In the genomic region with DNA sequence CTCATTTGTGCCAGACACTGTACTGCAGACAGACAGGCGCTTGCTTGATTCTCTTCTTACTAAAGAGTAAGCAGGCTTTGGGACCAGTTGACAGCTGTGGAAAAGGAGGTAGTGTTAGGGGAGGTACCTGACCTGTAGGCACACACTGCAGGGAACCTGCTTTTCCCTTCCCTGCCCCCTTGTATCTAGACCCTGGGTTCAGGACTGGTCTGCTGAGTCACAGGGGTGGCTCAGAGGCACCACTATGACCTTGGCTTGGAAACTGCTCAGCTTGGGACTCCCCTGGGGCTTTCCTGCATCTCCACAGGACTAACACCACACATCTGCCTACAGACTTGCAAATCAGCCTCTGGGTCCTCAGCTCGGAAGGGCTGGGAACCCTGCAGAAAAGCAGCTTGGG, we compare ENCODE assay signal across 9 mouse cellular contexts. TPM values are rescaled to one million over a fixed set of nuclear protein-coding genes. Genes with fewer than 3 reads are reported as not detected.
DNase-seq lines count a peak whose midpoint lies in the region; ATAC-seq lines count a peak whose summit lies in the region.
"Had no signal": no experiment of that assay in that cellular context is flagged by ENCODE, and none has a peak within 500 bp of the region (broad histone marks: within the 10 kb centered on the region; RNA-seq: fewer than 3 reads in every experiment).

No protein-coding gene starts in this region.

- intact Hi-C loops in heart, postnatal 10 days (cut with DNase I), result no loop called here

- peak; percentile 45 to 55 for DNase-seq in heart, adult 18-20 months
- DNase-seq in heart, postnatal 10 days, result no peak
- DNase-seq in thymus, postnatal 4 days, result peak; percentile 27
- no peak for DNase-seq in thymus, postnatal 10 days (ENCODE audit: low spot score in 2 of 2)
- peak; percentile 58 for DNase-seq in adrenal gland, postnatal 25 days
- no peak for DNase-seq in layer of hippocampus, adult 9-11 months
- DNase-seq: gastrocnemius, postnatal 10 days had no signal

- no peak for ATAC-seq in erythroblast, adult 5-6 weeks (replicated peaks; ENCODE audit: low FRiP score, poor library complexity, severe bottlenecking)
- ATAC-seq in monocyte, adult 5-6 weeks (replicated peaks; ENCODE audit: insufficient number of reproducible peaks, low FRiP score, low TSS enrichment, poor library complexity, severe bottlenecking), result no peak

RNA-seq across cellular contexts. Expression of a gene that starts 9.8 kb away (rescaled TPM):
- total RNA-seq in heart, adult 18-20 months (2021), result 100 to 1,000 TPM in 1 of 2 experiments, 10 to 100 TPM in 1; 100.0 to 108 TPM
- 100 to 1,000 TPM in 1 of 2 experiments, 10 to 100 TPM in 1; 92.7 to 102 TPM for total RNA-seq in heart, postnatal 10 days (2021)
- 47.5 and 49.5 TPM in 2 replicates for total RNA-seq in adrenal gland, postnatal 25 days (2021)
- total RNA-seq in erythroblast, adult 5-6 weeks (2015; ENCODE audit: low replicate concordance), result 7.5 and 8.5 TPM in 2 replicates
- 7.3 and 13.0 TPM in 2 replicates for total RNA-seq in erythroblast, adult 5-6 weeks (2017; ENCODE audit: low replicate concordance)
- 62.3 to 108 TPM (median 83.0 TPM) in 3 replicates for total RNA-seq in monocyte, adult 5-6 weeks (2017)

Comparison
In these comparisons a context has a peak if more than half of its experiments do, and no peak if none do; other contexts are left out.
1. DNase-seq: peak in heart, adult 18-20 months (2 of 2), thymus, postnatal 4 days (single experiment) and adrenal gland, postnatal 25 days (single experiment); none in heart, postnatal 10 days (0 of 2), thymus, postnatal 10 days (0 of 2) and layer of hippocampus, adult 9-11 months (single experiment).